Mouse (Mus musculus) ovary, postnatal 36 days (tissue): ENCODE measurements at regions not wholly inside any gene's neighbourhood (a gene's known extent, or its start where the extent isn't known, plus 50 kb on each side); places are given as distances from the start of the nearest gene placed in this dataset.

ENCODE experiments used
- DNase-seq: peaks from one replicate; pipeline ENCODE4 v3.0.0; 2022; ENCODE audit warnings: low spot score, mixed read lengths

GRCm38 (mm10) chr19:56102454-56103080, 184.4 kb upstream of the Habp2 start:
- no peak for DNase-seq

GRCm38 (mm10) chr19:56105073-56105451, 181.9 kb upstream of the Habp2 start:
- DNase-seq = no peak

GRCm38 (mm10) chr19:56105452-56106091, 181.4 kb upstream of the Habp2 start:
- DNase-seq = no peak

GRCm38 (mm10) chr19:56108796-56109195, 178.1 kb upstream of the Habp2 start:
- no peak for DNase-seq

GRCm38 (mm10) chr19:56115552-56116284, 171.2 kb upstream of the Habp2 start:
- no peak for DNase-seq

GRCm38 (mm10) chr19:56116285-56116680, 170.7 kb upstream of the Habp2 start:
- DNase-seq = no peak

- DNase-seq = no peak
Measured at GRCm38 (mm10) chr19:56120723-56121122, 166.2 kb upstream of the Habp2 start.

GRCm38 (mm10) chr19:56122186-56122585, 164.8 kb upstream of the Habp2 start:
- DNase-seq = no peak

GRCm38 (mm10) chr19:56131556-56131955, 155.4 kb upstream of the Habp2 start:
- no peak for DNase-seq

- DNase-seq = no peak
Measured at GRCm38 (mm10) chr19:56132911-56133562, 153.9 kb upstream of the Habp2 start.

- no peak for DNase-seq
Measured at GRCm38 (mm10) chr19:56133565-56133964, 153.4 kb upstream of the Habp2 start.

GRCm38 (mm10) chr19:56134081-56134818, 152.7 kb upstream of the Habp2 start:
- DNase-seq = peak; percentile 72

- peak; percentile 21 for DNase-seq
Measured at GRCm38 (mm10) chr19:56135306-56135928, 151.5 kb upstream of the Habp2 start.

GRCm38 (mm10) chr19:56140540-56140939, 146.4 kb upstream of the Habp2 start:
- DNase-seq = no peak

GRCm38 (mm10) chr19:56144221-56144620, 142.7 kb upstream of the Habp2 start:
- DNase-seq = no peak

GRCm38 (mm10) chr19:56157120-56157519, 129.8 kb upstream of the Habp2 start:
- no peak for DNase-seq

- DNase-seq = no peak
Measured at GRCm38 (mm10) chr19:56162156-56162555, 124.8 kb upstream of the Habp2 start.

GRCm38 (mm10) chr19:56169133-56169997, 117.6 kb upstream of the Habp2 start:
- DNase-seq = no peak

GRCm38 (mm10) chr19:56169998-56170274, 117.0 kb upstream of the Habp2 start:
- DNase-seq = no peak

- no peak for DNase-seq
Measured at GRCm38 (mm10) chr19:56172454-56172853, 114.5 kb upstream of the Habp2 start.

- no peak for DNase-seq
Measured at GRCm38 (mm10) chr19:56176059-56176458, 110.9 kb upstream of the Habp2 start.
